Mouse (Mus musculus) midbrain, embryonic 16.5 days (tissue): ENCODE measurements at regions not wholly inside any gene's neighbourhood (a gene's known extent, or its start where the extent isn't known, plus 50 kb on each side); places are given as distances from the start of the nearest gene placed in this dataset.

Source experiments
- ATAC-seq: fragments of 200-750 bp; cut with Nextera tagmentation; 2 replicates; pipeline ENCODE4 v1.8.0; 2017; ENCODE audit warnings: moderate TSS enrichment
- H3K27ac ChIP-seq: fragments of 300-500 bp; sonication (generic); 2 replicates; pipeline ENCODE4 v1.5.1; 2014; ENCODE audit warnings: mild to moderate bottlenecking, low read length, mixed read lengths
- H3K27me3 ChIP-seq: fragments of 300-500 bp; sonication (generic); 2 replicates; pipeline ENCODE4 v1.6.1; 2014; ENCODE audit warnings: low read depth, low read length, mixed read lengths; ENCODE audit not compliant: control insufficient read depth, insufficient read depth
- H3K36me3 ChIP-seq: fragments of 300-500 bp; sonication (generic); 2 replicates; pipeline ENCODE4 v1.6.1; 2014; ENCODE audit warnings: mild to moderate bottlenecking, low read length, moderate library complexity, mixed read lengths; ENCODE audit not compliant: control insufficient read depth, insufficient read depth
- H3K4me1 ChIP-seq: fragments of 300-500 bp; sonication (generic); 2 replicates; pipeline ENCODE4 v1.6.1; 2014; ENCODE audit warnings: mild to moderate bottlenecking, low read length, mixed read lengths; ENCODE audit not compliant: control insufficient read depth, insufficient read depth
- H3K4me2 ChIP-seq: fragments of 300-500 bp; sonication (generic); 2 replicates; pipeline ENCODE4 v1.6.1; 2014; ENCODE audit warnings: mild to moderate bottlenecking, low read length, mixed read lengths
- H3K4me3 ChIP-seq: fragments of 300-500 bp; sonication (generic); 2 replicates; pipeline ENCODE4 v1.5.1; 2014; ENCODE audit warnings: low read depth, mild to moderate bottlenecking, low read length, moderate library complexity, mixed read lengths
- H3K9ac ChIP-seq: fragments of 300-500 bp; sonication (generic); 2 replicates; pipeline ENCODE4 v1.6.1; 2014; ENCODE audit warnings: low read depth, low read length, mixed read lengths
- H3K9me3 ChIP-seq: fragments of 300-500 bp; sonication (generic); replicated peaks from 2 replicates; pipeline ENCODE4 v1.6.1; 2014; ENCODE audit warnings: mild to moderate bottlenecking, low read length, mixed read lengths; ENCODE audit not compliant: control insufficient read depth, poor library complexity, severe bottlenecking
- WGBS: fragments of 180-500 bp; shearing (Covaris S2); extraction: QIAGEN DNeasy Blood & Tissue Kit; methylation state at CpG from one replicate; pipeline ENCODE4 v1.1.7; 2014; 5-methylcytosine and 5-hydroxymethylcytosine counted together

DNA sequence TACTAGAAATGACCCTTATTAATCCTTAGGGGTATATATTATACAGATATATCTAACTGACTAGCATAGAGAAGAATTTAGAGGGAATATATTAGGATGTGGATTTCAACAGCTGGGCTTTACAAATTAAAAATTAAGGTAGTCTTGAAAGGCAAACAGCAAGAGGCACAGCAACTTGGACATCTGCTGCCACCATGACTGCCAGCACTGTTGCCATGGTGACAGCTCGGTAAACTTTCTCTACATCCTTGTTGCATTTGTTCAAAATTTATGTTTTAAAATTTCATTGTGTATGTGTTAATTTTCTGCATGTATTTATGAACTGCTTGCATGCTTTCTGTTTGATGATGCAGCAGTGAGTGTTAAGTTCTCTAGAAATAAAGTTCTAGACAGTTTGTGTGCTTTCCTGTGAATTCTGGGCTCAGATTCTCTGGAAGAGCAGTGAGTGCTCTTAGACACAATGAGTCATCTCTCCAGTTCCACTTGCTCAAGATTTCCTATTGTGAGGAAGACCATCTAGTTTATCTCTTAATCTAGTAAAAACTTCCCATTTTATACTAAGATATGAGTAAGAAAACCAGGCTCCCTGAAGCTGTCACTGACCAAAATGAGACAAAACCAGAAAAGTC is 99.4 kb upstream of the Pclo start:
- Histone ChIP-seq H3K4me3 (no peak overlapping the region), H3K27ac (no peak overlapping the region), H3K36me3 (no peaks in the 10 kb centered on the region), H3K4me1 (no peaks in the 10 kb centered on the region), H3K27me3 (no peaks in the 10 kb centered on the region), H3K9ac (no peak overlapping the region), H3K4me2 (no peak overlapping the region), H3K9me3 (no peaks in the 10 kb centered on the region)
- 63% methylated on average over 1 of the region's 1 CpGs for WGBS
- no peak for ATAC-seq

DNA sequence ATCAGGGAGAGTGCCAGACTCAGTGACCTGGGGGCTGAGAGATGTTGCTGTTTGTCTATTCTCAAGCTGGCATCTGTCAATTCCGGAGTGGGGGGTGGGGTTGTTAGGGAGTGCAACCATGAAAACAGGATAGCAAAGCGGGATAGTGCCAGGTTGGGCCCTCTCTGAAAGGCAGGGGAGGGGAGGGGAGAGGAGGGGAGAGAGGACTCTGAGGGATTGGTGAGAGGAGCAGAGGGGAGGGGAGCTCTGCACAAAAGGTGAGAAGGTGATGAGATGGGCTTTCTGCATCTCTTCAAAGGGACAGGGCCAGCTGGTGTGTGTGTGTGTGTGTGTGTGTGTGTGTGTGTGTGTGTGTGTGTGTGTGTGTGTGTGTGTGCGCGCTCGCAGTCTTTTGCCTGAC is 61.6 kb upstream of the Pclo start:
- Histone ChIP-seq H3K9me3 (no peaks in the 10 kb centered on the region), H3K4me1 (no peaks in the 10 kb centered on the region), H3K4me3 (no peak overlapping the region), H3K9ac (no peak overlapping the region), H3K36me3 (no peaks in the 10 kb centered on the region), H3K4me2 (no peak overlapping the region), H3K27ac (no peak overlapping the region), H3K27me3 (no peaks in the 10 kb centered on the region)
- WGBS: 54% methylated on average over 2 of the region's 5 CpGs
- ATAC-seq: no peak
